Mouse (Mus musculus) adrenal gland, adult 8-10 months (tissue): ENCODE measurements around the gene Dph1. TPM values are rescaled to one million over a fixed set of nuclear protein-coding genes. Genes with fewer than 3 reads are reported as not detected.
"Not testable (repeated sequence)": the region's sequence is repeated elsewhere in the genome, so short reads cannot be mapped to it uniquely, and the experiment has no call there.

Source experiments
- DNase-seq: peaks from one replicate; pipeline ENCODE4 v3.0.0; 2022
- total RNA-seq, 4 experiments: library from RNA; stranded (reverse); gene quantifications; 2 replicates each; pipeline ENCODE4 v1.2.4; 2022

Gene Dph1
- total RNA-seq, 4 experiments from 2014 or later = 32.3 to 46.1 (median 44.7) TPM

GRCm38 (mm10) chr11:75201721-75202120 lies 10.7 kb upstream of the Dph1 start:
- DNase-seq = no peak

- DNase-seq = no peak
Measured at GRCm38 (mm10) chr11:75200935-75201334, 9.9 kb upstream of the Dph1 start.

GRCm38 (mm10) chr11:75199951-75200350 lies 8.9 kb upstream of the Dph1 start:
- DNase-seq = peak; percentile 44

- DNase-seq = no peak
Measured at GRCm38 (mm10) chr11:75198792-75199191, 7.8 kb upstream of the Dph1 start.

- DNase-seq = no peak
Measured at GRCm38 (mm10) chr11:75197956-75198355, 6.9 kb upstream of the Dph1 start.

GRCm38 (mm10) chr11:75196131-75196530 lies 5.1 kb upstream of the Dph1 start:
- no peak for DNase-seq

GRCm38 (mm10) chr11:75194850-75195461 lies 3.9 kb upstream of the Dph1 start:
- peak; percentile 54 for DNase-seq

GRCm38 (mm10) chr11:75194121-75194849 lies 3.2 kb upstream of the Dph1 start:
- no peak for DNase-seq

- DNase-seq = peak; percentile 81
Measured at GRCm38 (mm10) chr11:75193256-75194071, 2.4 kb upstream of the Dph1 start, which contains the start of gene Rtn4rl1. Gene Rtn4rl1 (plus strand): TSS chr11:75193783.

GRCm38 (mm10) chr11:75192336-75193214 lies 1.5 kb upstream of the Dph1 start:
- peak; percentile 78 for DNase-seq

- no peak for DNase-seq
Measured at GRCm38 (mm10) chr11:75191841-75192240, 800 bp upstream of the Dph1 start.

- DNase-seq = peak; percentile 82
Measured at GRCm38 (mm10) chr11:75190371-75190724, 693 bp downstream of the Dph1 start.

GRCm38 (mm10) chr11:75189713-75190370 lies 1.2 kb downstream of the Dph1 start:
- no peak for DNase-seq

GRCm38 (mm10) chr11:75184986-75185385 lies 6.1 kb downstream of the Dph1 start:
- DNase-seq = no peak

GRCm38 (mm10) chr11:75184573-75184972 lies 6.5 kb downstream of the Dph1 start:
- no peak for DNase-seq

GRCm38 (mm10) chr11:75183917-75184570 lies 7.0 kb downstream of the Dph1 start:
- DNase-seq = no peak

GRCm38 (mm10) chr11:75178672-75179208 lies 12.3 kb downstream of the Dph1 start, which contains the start of gene Ovca2:
Gene Ovca2 (minus strand): TSS chr11:75178835.
- peak; percentile 87 for DNase-seq

GRCm38 (mm10) chr11:75178011-75178410 lies 13.0 kb downstream of the Dph1 start:
- DNase-seq = no peak

- DNase-seq = not testable (repeated sequence)
Measured at GRCm38 (mm10) chr11:75174574-75174973, 16.5 kb downstream of the Dph1 start.

- DNase-seq = no peak
Measured at GRCm38 (mm10) chr11:75173799-75174165, 17.3 kb downstream of the Dph1 start.
